Mouse (Mus musculus) heart, adult 2 months (tissue): ENCODE measurements around the gene Casp2. TPM values are rescaled to one million over a fixed set of nuclear protein-coding genes. Genes with fewer than 3 reads are reported as not detected.

Experiments used
- DNase-seq, 2 experiments: peaks; one replicate each; pipeline ENCODE4 v3.0.0; 2021
- H3K27ac ChIP-seq: fragments of 200-600 bp; 2 replicates; pipeline ENCODE4 v1.8.1; 2022
- H3K27me3 ChIP-seq: fragments of 200-500 bp; 2 replicates; pipeline ENCODE4 v1.6.1; 2012; ENCODE audit warnings: mild to moderate bottlenecking, low read length, inconsistent platforms, mixed read lengths; ENCODE audit not compliant: control insufficient read depth, insufficient read depth
- H3K36me3 ChIP-seq: fragments of 200-500 bp; 2 replicates; pipeline ENCODE4 v1.6.1; 2012; ENCODE audit warnings: low read length, inconsistent platforms; ENCODE audit not compliant: control insufficient read depth, insufficient read depth
- H3K4me1 ChIP-seq: fragments of 200-500 bp; 2 replicates; pipeline ENCODE4 v1.6.1; 2011; ENCODE audit warnings: low read length; ENCODE audit not compliant: control insufficient read depth, insufficient read depth
- H3K4me3 ChIP-seq: fragments of 200-600 bp; 2 replicates; pipeline ENCODE4 v1.8.1; 2022
- H3K79me2 ChIP-seq: fragments of 200-500 bp; replicated peaks from 2 replicates; pipeline ENCODE4 v1.6.1; 2012; ENCODE audit warnings: mild to moderate bottlenecking, inconsistent platforms, low read length, moderate library complexity, mixed read lengths; ENCODE audit not compliant: control insufficient read depth, insufficient read depth
- H3K9ac ChIP-seq: fragments of 200-500 bp; 2 replicates; pipeline ENCODE4 v1.6.1; 2012; ENCODE audit warnings: low read depth, mild to moderate bottlenecking, control low read depth, inconsistent platforms, low read length, mixed read lengths
- CTCF ChIP-seq: fragments of 200-600 bp; IDR thresholded peaks from 2 replicates; pipeline ENCODE4 v1.8.1; 2022; ENCODE audit warnings: antibody characterized with exemption, mild to moderate bottlenecking, moderate library complexity
- EP300 ChIP-seq: fragments of 200-500 bp; IDR thresholded peaks from 2 replicates; pipeline ENCODE4 v1.6.1; 2011; ENCODE audit warnings: low read depth, low read length, control low read depth; ENCODE audit not compliant: insufficient read depth
- POLR2A ChIP-seq: fragments of 200-500 bp; IDR thresholded peaks from 2 replicates; pipeline ENCODE4 v1.6.1; 2011; ENCODE audit warnings: mild to moderate bottlenecking, low read depth, low read length, control low read depth; ENCODE audit not compliant: insufficient read depth
- WGBS: fragments of 180-500 bp; shearing (Covaris S2); methylation state at CpG from one replicate; pipeline ENCODE4 v1.1.7; 2018; 5-methylcytosine and 5-hydroxymethylcytosine counted together
- intact Hi-C: fragments of 180-260 bp; cut with DNase I; formaldehyde crosslinking; loops from one replicate; pipeline ENCODE4 v1.15.1; 2025
- polyA plus RNA-seq: library from polyadenylated mRNA; depleted of rRNA; stranded (reverse); fragments of >200 nt; gene quantifications from 2 replicates; pipeline ENCODE4 v1.2.3, GENCODE M21; 2012
- total RNA-seq, 2 experiments: library from RNA; stranded (reverse); gene quantifications; 2 replicates each; pipeline ENCODE4 v1.2.3; 2021

Gene Casp2
- total and polyA plus RNA-seq, 3 experiments, result 7.5 to 12.2 (median 12.1) TPM

DNA sequence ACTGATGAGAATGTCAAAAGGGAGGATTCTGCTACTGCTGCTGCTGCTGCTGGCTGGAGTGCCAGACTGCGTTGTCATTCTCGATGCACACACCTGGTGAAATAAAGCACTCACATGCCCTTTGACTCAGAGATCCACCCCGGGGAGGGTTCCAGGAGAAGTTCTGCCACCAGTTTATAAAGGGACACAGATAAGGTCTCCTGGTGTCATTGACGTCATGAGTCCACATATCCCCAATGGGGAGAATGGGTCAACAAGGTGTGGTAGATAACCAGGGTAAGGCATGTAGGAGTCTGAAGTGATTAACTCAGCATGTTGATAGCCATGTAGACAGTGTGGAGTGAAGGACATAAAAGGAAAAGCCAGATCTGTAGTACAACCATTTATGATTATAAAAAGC lies 35.2 kb upstream of the Casp2 start:
- no peak overlapping the region for H3K27ac ChIP-seq
- no peaks in the 10 kb centered on the region for H3K36me3 ChIP-seq
- WGBS, result 54% methylated on average over 4 of the region's 4 CpGs
- H3K9ac ChIP-seq, result no peak overlapping the region
- H3K79me2 ChIP-seq, result no peaks in the 10 kb centered on the region
- no peak overlapping the region for H3K4me3 ChIP-seq
- no peaks in the 10 kb centered on the region for H3K27me3 ChIP-seq
- intact Hi-C loops, result loop anchor here (5.0 to 10.0 kb wide), 2 partner anchors 148 to 635 kb away; no protein-coding TSS in a partner anchor
- DNase-seq, result no peak
- no peaks in the 10 kb centered on the region for H3K4me1 ChIP-seq
- TF ChIP-seq EP300 (no peak), CTCF (no peak), POLR2A (no peak)

DNA sequence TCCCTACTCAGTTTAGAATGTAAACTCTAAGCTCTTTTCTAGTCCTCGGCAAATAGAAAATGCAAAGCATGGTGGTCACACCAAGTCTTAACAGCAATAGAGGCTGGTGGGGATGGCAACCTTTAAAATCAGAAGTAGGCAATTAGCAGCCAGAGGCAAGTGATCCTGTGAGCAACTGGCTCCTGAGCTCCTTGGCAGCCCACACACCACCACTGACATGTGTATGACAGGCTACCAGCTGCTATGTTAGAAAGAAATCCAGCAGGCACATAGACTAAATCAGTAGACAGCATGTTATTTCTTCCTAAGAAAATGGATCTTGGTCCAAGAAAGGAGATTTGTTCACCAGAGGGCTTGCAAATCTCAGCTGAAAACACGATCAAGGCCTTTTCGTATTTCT lies 33.6 kb upstream of the Casp2 start:
- Histone ChIP-seq H3K4me3 (no peak overlapping the region), H3K4me1 (no peaks in the 10 kb centered on the region), H3K27ac (no peak overlapping the region), H3K27me3 (no peaks in the 10 kb centered on the region), H3K9ac (no peak overlapping the region), H3K36me3 (no peaks in the 10 kb centered on the region), H3K79me2 (no peaks in the 10 kb centered on the region)
- no peak for DNase-seq
- intact Hi-C loops, result no loop called here
- WGBS, result 80% methylated on average over 3 of the region's 3 CpGs
- TF ChIP-seq CTCF, result no peak
- TF ChIP-seq POLR2A, result no peak
- TF ChIP-seq EP300, result no peak

DNA sequence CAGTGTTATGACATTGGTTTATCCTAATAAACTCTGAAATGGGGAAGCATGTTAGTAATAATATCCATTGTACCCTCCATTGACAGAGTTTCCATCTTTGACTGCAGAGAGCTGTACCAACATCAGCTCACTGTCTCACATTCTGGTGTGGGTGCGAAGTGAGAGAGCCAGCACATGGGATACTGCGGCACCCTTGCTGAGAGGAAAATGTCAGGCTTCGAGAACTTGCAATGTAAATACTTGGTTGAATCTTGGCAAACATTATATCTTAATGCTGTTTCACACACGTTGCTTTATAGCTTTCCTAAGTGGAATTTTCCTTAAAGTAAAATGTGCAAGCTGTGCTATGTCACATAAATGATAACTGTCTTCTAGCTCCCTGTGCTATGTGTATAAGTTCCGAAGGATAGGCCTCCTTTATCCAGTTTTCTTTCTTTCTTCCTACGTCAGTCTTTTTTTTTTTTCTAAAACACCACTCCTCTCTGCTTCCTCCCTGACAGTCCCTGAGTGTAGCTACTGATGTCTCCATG lies 27.4 kb upstream of the Casp2 start:
- Histone ChIP-seq H3K4me3 (no peak overlapping the region), H3K79me2 (no peaks in the 10 kb centered on the region), H3K4me1 (no peaks in the 10 kb centered on the region), H3K36me3 (no peaks in the 10 kb centered on the region), H3K9ac (no peak overlapping the region), H3K27me3 (no peaks in the 10 kb centered on the region), H3K27ac (no peak overlapping the region)
- WGBS, result 58% methylated on average over 6 of the region's 6 CpGs
- intact Hi-C loops, result no loop called here
- TF ChIP-seq CTCF, result no peak
- TF ChIP-seq POLR2A, result no peak
- no peak for TF ChIP-seq EP300
- no peak for DNase-seq

DNA sequence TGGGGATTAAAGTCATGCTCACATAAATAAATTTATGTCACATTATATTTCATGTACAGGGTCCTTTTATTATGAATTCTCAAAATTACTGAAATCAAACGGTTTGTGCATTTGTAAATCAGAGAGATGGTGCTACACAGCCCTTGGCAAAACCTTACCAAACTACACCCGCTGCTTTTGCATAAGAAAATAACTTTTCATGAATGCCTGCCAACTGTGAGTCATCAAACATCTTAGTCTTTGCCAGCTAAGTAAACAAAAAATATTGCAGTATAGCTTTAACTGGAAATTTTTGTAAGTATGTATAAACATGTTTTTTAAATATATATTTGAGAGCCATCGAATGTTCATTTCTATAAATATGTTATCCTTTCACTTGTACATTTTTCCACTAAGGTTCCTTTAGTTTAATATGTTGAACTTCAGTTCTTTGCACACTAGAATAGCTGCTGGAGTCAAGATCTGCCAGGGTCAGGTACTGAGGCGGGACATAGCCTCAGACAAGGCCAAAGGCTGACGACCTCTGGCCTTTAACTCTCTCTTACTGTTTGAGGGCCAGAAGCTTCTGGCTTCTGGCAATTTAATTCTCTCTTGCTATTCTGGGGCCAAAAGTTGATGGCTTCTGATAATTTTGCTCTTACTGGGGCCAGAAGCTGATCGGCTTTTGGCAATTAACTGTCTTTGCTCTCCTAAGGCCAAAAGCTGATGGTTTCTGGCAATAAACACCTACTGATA lies 23.3 kb upstream of the Casp2 start:
- Histone ChIP-seq H3K79me2 (no peaks in the 10 kb centered on the region), H3K36me3 (no peaks in the 10 kb centered on the region), H3K27ac (no peak overlapping the region; the same call in 1 of the 2 replicates), H3K27me3 (no peaks in the 10 kb centered on the region), H3K4me3 (no peak overlapping the region), H3K4me1 (no peaks in the 10 kb centered on the region; the same call in 1 of the 2 replicates), H3K9ac (no peak overlapping the region)
- intact Hi-C loops, result no loop called here
- WGBS, result 64% methylated on average over 6 of the region's 6 CpGs
- no peak for DNase-seq
- TF ChIP-seq CTCF (no peak), POLR2A (no peak), EP300 (no peak)

DNA sequence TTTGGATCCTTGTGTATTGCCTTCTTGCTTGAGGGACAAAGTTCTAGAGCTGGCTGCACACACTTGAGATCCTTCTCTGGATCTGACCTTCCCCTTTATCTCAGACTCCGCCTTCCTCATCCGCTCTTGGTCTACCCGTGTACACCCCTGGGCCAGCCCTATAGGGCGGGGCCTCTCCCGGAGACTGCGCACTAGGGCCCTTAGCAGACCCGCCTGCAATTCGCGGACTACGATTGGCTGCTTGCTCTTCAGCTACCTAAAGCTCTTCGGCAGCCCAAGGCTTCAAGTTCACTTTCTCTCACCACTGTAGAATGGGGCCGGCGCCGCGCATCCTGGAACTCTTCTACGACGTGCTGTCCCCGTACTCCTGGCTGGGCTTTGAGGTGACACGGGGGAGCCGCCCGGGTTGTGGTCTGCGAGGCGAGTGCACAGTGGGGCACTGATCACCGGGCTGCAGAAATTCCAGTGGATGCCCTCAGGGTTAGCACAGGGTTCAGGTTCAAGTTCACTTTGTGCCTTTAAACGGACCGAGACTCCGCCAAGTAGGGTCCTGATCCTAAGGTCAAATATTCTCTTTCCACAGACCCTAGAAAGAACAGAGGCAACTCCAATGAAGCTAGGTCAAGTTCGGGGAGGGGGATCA lies 19.0 kb upstream of the Casp2 start, which contains the start of gene Gstk1:
Gene Gstk1, plus strand, starts transcription at position 225 of the 643 bp plus-strand sequence.
- Histone ChIP-seq H3K27me3 (no peaks in the 10 kb centered on the region), H3K9ac (peak within 1 kb of the TSS; percentile 85), H3K79me2 (no peaks in the 10 kb centered on the region), H3K4me3 (peak within 1 kb of the TSS; percentile 70), H3K4me1 (no peaks in the 10 kb centered on the region; the same call in 1 of the 2 replicates), H3K27ac (peak within 1 kb of the TSS; percentile 67), H3K36me3 (no peaks in the 10 kb centered on the region)
- 2% methylated on average over 28 of the region's 28 CpGs for WGBS
- TF ChIP-seq EP300, result no peak
- TF ChIP-seq CTCF, result no peak
- peak; percentile 82 for TF ChIP-seq POLR2A
- intact Hi-C loops, result loop anchor here (1.0 kb wide), 1 partner anchor 18 kb away; the partner anchor contains the start of gene Casp2
- DNase-seq, result peak; percentile 86 to 92

DNA sequence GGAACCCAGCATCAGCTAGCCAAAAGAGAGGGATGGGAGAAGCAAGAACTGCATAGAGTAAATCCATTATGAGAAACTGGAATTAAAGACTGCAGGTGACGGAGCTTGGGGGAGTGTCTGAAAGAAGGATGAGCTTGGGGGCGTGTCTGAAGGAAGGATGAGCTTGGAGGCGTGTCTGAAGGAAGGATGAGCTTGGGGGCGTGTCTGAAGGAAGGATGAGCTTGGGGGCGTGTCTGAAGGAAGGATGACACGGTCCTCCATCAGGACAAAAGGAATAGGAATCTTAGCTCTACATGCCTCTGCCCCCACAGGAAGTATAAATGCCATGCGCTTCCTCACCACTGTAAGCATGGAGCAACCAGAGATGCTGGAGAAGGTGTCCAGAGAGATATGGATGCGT lies 17.6 kb upstream of the Casp2 start:
- Histone ChIP-seq H3K27ac (no peak overlapping the region), H3K4me3 (no peak overlapping the region), H3K36me3 (no peaks in the 10 kb centered on the region), H3K4me1 (no peaks in the 10 kb centered on the region; the same call in 1 of the 2 replicates), H3K27me3 (no peaks in the 10 kb centered on the region), H3K79me2 (no peaks in the 10 kb centered on the region), H3K9ac (no peak overlapping the region)
- TF ChIP-seq EP300, result no peak
- no peak for TF ChIP-seq POLR2A
- TF ChIP-seq CTCF, result no peak
- intact Hi-C loops, result no loop called here
- 41% methylated on average over 8 of the region's 8 CpGs for WGBS
- DNase-seq, result no peak
